Mouse (Mus musculus) layer of hippocampus, postnatal 36 days (tissue): ENCODE measurements around the gene Hltf. TPM values are rescaled to one million over a fixed set of nuclear protein-coding genes. Genes with fewer than 3 reads are reported as not detected.
"Not testable (repeated sequence)": the region's sequence is repeated elsewhere in the genome, so short reads cannot be mapped to it uniquely, and the experiment has no call there.

Experiments
- DNase-seq, 2 experiments: peaks; one replicate each; pipeline ENCODE4 v3.0.0; 2022
- total RNA-seq, 2 experiments: library from RNA; stranded (reverse); gene quantifications; 2 replicates each; pipeline ENCODE4 v1.2.3; 2021

Gene Hltf
- total RNA-seq, 2 experiments from 2014 or later: 23.7 to 25.7 TPM

GRCm38 (mm10) chr3:20104776-20105175 lies 47.2 kb downstream of the Hltf start:
- DNase-seq: no peak

- no peak for DNase-seq
Observed at GRCm38 (mm10) chr3:20108881-20109280, 51.3 kb downstream of the Hltf start.

- no peak for DNase-seq
Observed at GRCm38 (mm10) chr3:20111913-20112312, 54.3 kb downstream of the Hltf start.

DNA sequence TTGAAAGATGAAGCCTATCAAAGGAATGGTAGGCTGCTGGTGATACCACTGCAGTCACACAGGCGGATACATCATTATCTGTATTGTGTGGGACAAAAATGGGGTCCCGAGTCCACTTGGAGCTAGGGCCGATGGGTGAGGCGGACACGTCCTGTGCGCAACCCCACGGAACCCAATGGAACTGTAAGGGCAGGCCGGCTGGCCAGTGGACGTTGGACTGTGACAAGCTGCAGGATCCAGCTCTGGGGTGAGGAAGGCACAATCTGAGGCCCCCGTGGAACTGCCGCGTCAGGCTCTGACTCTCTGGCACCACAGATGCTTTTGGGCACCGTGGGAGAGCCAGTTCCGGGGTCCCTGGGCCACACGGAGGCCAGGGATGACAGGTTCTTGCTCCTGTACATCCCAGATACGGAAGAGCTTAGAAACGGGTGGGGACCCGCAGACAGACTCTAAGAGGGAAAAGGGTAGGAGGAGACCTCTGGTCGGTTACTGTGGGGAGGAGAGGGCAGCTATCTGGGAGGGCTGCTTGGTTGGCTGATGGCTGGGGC lies 61.5 kb downstream of the Hltf start:
- DNase-seq: no peak

GRCm38 (mm10) chr3:20119686-20120244 lies 62.2 kb downstream of the Hltf start:
- no peak for DNase-seq

GRCm38 (mm10) chr3:20121582-20121981 lies 64.0 kb downstream of the Hltf start:
- DNase-seq: not testable (repeated sequence)

DNA sequence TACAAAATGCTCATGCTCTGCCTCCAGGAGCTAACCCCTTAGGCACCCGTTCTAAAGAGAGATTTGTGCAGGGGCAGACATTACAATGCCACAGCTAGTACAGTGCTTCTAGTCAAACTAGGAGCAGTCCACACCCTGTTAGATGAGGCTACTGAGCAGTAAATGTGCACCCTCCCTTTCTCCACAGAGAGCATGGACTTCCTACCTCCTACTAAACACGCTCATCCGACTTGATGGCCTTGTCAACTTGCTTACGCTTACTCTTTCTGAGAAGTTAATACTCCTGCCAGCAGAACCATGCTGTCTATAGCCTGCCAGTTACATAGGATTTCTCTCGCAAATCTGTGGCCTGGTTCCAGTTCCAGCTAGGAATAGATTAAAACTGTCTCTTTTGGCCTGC lies 68.0 kb downstream of the Hltf start:
- no peak for DNase-seq

- DNase-seq: no peak
Observed at GRCm38 (mm10) chr3:20127047-20127595, 69.5 kb downstream of the Hltf start.

DNA sequence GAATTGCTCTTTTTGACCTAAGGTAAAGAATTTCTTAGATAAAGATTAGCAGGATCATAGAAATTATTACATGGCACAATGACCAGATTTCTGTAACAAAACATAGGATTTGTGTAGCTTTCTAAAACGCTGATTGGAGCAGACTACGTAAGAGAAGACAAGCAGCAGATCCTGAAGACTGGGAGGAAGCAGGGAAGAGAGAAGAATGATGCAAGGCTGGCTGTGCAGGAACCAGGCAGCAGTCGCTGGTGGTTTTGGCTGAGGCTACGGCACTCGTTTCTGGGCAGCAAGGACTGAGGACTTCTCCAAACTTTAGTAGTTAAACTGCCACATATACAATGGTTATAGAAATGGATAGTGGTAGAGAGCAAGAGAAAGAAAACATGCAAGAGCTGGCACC lies 71.9 kb downstream of the Hltf start:
- DNase-seq: no peak

DNA sequence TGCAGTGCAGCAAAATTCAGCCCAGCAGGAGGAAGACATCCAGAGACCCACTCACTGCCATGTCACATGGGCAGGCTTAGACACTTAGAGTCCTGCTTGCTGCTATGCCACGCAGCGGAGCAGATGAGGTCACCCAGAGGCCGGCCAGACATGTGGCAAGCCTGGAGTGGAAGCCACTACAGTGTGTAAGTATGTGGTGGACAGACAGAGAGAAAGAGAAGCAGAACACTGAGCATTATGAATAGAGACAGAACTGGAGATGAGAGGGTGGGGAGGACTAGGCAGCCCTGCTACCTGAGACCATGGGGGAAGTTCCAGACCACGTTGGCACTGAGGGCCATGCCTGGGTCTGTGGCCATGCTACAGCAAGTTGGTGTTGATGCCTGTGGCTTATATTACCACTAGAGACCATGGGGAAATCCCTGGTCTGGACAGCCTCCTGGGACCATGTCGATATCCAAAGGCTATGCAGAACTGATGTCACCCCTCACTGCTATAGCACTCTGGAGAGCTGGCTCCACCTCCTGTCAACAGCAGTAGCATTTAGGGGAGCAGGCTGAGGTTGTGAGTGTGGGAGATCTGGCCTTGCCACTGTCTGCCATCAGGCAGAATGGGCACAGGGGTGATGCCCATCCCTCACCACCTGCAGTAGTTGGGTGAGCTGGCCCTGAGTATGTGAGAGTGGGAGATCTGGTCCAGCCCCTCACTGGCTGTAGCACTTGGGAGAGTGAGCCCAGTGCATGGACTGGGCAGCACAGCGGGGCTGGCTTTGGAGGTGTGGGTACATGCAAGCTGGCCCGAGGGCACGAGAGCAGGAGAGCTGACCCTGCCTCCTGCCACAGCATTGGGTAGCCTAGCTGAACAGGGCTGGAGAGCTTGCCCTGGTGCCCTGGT lies 73.1 kb downstream of the Hltf start:
- no peak for DNase-seq

DNA sequence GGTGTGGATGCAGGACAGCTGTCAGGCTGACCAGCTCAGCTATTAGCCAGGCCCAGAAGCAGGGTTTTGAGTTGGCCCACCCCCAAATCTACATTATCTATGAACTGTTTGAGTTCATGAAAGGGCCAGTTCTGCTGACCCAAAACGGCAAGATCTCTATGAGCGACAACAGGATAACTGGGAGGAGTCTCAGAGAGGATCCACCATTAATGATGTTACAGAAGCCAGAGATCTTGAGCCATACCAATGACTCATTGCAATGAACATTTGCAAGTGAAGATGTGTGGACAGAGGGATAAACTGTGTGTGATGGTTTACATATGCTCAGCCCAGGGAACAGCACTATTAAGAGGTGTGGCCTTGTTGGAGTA lies 73.7 kb downstream of the Hltf start:
- DNase-seq: no peak

DNA sequence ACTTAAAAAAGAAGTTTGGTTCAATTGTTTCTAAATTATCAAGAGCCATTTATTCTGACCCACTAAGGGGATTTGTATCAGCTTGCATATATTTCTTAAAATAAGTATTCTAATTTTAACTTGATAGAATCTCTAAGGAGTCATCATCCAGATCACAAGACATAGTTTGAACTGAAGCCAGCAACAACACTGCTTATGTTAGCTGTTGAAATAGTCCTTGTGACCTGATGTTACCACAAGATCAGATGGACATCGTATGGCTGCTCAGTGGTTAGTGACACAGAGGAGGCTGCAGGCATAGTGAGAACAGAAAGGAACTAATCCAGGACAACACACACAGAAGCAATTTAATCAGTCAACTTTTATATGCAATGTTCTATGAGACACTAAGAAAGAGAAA lies 75.1 kb downstream of the Hltf start:
- no peak for DNase-seq

DNA sequence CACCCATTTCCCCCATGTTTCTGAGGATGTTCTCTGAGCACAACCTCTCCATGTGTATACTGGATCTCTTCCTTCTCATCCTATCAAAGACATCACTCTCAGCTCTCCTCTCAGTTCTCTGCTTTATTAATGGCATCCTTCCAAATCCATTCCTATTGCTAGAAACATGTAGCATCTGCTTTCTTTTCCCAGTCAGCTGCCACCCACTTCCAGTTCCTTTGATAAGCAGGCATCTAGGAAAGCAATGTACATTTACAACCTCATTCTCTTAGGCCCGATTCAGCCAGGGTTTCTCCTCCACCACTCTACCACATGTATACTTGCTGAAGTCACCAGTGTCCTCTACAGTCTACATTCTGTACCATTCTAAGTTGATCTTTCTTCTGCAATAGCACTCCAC lies 76.1 kb downstream of the Hltf start:
- DNase-seq: peak in 1 of 2 experiments; percentile 19

DNA sequence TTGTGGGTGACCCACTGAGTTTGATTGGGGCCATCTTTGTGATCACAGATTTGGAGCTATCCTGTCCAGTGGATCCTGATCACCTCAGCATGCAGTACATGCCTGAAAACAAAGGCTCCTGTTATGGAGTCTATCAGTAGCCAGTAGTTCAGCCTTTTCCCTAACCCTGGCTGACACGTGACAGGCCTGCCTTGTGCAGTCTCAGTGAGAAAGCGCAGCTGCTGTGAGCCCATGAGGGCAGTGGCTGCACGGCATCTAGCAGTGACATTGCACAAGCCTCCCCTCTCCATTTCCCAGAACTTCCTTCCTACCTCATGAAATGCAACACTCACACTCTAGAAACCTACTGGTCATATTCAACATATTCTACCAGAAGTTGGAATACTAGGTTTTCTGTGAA lies 76.9 kb downstream of the Hltf start:
- no peak for DNase-seq

GRCm38 (mm10) chr3:20136868-20137581 lies 79.4 kb downstream of the Hltf start:
- DNase-seq: no peak

DNA sequence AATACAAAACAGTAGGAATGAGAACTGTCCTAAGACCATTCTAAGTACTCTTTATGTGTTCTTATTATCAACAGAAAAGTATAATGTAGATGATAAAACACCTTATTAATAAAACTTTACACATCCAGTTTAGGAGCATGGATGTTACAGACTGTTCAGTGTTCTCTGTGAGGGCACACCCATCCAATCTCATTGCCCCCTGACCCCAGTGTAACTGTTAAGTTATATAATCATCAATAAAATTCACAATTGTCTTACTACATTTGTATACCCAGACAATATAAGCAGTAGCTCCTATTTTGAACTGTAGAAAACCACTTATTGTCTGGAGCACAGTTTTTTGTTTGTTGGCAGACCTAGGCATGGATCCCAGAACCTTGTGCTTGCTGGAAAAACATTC lies 83.6 kb downstream of the Hltf start:
- no peak for DNase-seq

GRCm38 (mm10) chr3:20141679-20142078 lies 84.1 kb downstream of the Hltf start:
- DNase-seq: no peak

- DNase-seq: no peak
Observed at GRCm38 (mm10) chr3:20142101-20142500, 84.5 kb downstream of the Hltf start.

- DNase-seq: no peak
Observed at GRCm38 (mm10) chr3:20142576-20142975, 85.0 kb downstream of the Hltf start.

- no peak for DNase-seq
Observed at GRCm38 (mm10) chr3:20143726-20144125, 86.1 kb downstream of the Hltf start.

GRCm38 (mm10) chr3:20144401-20144800 lies 86.8 kb downstream of the Hltf start:
- DNase-seq: no peak

DNA sequence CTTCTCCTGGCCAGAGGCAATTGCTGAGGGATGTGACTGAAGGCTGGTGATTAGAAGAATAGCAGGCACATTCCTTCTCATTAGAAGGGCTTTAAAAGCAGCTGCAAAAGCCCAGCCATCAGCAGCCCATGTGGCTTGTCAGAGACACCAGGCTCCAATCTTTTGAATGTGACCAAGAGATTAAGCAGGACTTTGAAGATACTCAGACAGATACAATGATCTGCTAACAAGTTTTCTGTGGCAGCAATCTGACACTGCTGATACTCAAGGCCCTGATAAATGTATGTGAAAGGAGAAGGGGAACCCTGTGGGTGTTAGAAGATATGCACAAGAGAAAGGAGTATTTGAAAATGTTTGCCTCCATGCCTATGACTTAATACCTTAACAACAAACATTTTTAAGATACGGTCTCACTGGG lies 88.1 kb downstream of the Hltf start:
- DNase-seq: no peak

- no peak for DNase-seq
Observed at GRCm38 (mm10) chr3:20146884-20147395, 89.3 kb downstream of the Hltf start.
